Mouse (Mus musculus) kidney, postnatal 14 days (tissue): ENCODE data around the gene Smoc2.

Experiments used
- DNase-seq: peaks from one replicate; pipeline ENCODE4 v3.0.0; 2022; ENCODE audit warnings: mixed read lengths

Smoc2 gene

DNA sequence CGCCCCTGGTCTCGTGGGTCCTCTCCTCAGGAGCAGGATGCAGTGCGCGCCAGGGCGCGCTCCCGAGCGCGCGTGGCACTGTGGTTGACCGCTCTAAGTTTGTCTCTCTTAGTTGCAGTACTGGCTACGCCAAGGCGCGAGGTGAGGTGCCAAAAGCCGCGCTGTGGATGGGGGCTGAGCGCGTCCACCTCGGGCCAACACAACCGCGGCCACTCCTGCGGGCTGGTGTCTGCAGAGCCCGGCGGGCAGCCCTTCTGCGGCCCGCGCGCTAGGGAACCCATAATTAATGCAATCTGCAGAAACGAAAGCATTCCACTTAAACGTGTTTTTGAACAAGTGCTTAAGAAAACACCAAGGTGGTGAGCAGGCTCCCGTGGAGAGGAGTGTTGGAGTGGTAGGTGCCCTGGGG is 1.1 kb downstream of the Smoc2 start:
- peak; percentile 12 for DNase-seq

GRCm38 (mm10) chr17:14288015-14288616 is 8.8 kb downstream of the Smoc2 start:
- DNase-seq: peak; percentile 82

DNA sequence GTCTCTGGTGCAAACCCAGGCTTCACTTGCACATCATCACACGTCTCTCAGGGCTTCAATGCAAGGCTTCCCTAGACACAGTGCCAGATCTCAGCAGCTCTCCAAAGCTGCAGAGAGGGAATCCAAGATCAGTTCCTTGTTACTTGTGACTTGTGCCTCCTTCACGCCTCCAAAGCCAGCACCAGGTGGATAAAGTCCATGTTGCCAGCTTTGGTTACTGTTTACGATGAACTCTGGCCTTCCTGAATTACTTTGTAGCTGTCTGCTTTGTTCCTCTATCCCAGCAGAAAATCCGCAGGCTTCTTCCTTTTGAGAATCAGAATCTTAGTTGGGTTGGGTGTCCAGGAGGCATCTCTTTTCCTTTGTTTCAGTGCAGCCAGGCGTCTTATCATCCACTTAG is 14.3 kb downstream of the Smoc2 start:
- peak; percentile 48 for DNase-seq

DNA sequence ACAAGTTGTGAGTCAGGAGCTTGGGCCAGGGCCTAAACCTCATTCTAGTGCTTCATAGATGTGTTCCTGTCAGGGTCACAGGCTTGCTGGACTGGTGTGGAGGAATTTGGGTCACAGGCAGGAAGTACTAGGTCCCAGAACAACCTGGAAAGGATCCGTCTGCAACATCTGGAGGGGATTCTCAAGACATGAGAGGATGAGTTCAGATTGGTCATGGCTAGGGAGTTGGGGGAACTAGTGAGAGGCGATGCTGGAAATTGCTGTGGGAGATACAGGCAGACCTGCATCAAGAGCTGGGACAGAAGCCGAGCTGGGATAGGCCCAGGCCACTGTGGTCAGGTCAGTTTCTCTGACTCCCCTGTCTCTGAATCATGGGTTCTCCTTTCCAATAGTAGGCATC is 15.8 kb downstream of the Smoc2 start:
- DNase-seq: no peak

- no peak for DNase-seq
Measured at GRCm38 (mm10) chr17:14300361-14300760, 21.1 kb downstream of the Smoc2 start.

DNA sequence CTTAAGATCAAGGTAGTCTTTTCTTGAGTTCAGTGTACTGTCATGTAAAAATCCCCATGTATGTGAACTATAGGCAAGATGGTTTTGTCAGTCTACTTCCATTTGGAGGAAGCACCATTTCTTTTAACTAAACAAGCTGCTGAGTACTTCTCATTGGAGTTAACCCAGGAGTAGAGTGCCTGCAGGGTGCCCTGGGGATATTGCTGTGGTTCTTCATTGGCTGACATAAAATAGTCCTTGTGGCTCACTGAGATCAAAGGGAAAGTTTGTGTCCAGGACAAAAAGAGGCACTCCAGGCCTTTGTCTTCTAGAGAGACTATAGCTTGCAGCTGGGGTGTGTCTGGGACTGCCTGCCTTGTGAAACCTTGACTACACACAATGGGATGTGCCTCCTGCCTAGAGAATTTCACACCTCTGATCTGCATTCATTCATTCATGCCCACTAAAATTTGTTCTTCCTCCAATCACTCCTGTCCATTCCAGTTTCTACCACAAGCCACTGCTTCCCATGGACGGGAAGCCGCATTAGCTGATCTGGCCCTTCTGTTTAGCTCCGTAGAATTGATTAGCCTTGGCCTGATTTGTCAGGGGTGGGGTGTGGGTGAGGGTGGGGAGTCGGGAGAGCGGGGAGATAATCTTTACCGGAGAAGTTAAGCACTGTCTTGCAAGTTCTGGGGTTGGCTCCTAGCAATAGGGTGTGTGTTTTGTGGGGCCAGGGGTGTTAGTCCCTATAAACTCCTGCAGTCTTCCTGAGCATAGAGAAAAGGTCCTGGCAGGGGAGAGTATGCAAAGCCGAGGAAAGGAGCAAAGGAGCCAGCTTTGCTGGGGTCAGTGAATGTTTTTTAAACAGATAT is 22.4 kb downstream of the Smoc2 start:
- DNase-seq: no peak

- DNase-seq: peak; percentile 23
Measured at GRCm38 (mm10) chr17:14302356-14302755, 23.1 kb downstream of the Smoc2 start.

- DNase-seq: no peak
Measured at GRCm38 (mm10) chr17:14303722-14304121, 24.4 kb downstream of the Smoc2 start.

DNA sequence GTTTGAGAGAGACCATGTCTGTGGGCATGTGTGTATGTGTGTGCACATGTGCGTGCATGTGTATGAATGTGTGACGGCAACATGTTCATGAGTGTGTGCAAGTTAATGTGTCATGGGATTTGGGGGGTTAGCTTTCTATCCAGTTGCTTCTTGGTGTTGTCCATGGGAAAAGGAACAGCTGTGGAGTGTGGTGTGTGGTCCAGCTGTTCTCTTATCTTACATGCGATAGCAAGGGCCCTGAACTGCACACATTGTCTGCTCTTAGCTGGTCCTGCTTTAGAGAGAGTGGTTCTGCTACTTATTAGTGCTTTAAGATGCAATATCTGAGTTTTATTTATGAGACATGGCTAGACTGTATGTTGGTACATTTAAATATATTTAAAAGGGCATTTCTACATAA is 30.6 kb downstream of the Smoc2 start:
- DNase-seq: no peak

DNA sequence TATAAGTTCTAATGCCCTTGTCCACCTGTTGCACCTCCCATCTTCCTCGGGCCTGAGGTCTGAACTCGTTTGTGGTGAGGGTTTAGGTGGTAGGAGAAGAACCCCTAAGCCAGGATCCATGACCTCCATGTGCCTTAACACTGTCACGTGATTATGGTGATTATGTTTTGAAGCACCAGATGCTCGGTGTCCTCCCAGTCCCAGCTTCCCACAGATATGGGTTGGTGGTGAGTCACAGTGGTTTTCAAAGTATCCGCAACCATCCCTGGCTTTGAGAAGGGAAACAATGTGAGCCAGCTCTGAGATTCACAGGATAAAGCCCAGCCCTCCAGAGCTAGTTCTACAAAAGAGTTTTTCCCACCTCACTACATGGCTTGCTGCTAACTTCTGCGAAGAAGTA is 33.1 kb downstream of the Smoc2 start:
- no peak for DNase-seq

GRCm38 (mm10) chr17:14314308-14314707 is 35.0 kb downstream of the Smoc2 start:
- DNase-seq: no peak

- no peak for DNase-seq
Measured at GRCm38 (mm10) chr17:14316536-14316935, 37.2 kb downstream of the Smoc2 start.

DNA sequence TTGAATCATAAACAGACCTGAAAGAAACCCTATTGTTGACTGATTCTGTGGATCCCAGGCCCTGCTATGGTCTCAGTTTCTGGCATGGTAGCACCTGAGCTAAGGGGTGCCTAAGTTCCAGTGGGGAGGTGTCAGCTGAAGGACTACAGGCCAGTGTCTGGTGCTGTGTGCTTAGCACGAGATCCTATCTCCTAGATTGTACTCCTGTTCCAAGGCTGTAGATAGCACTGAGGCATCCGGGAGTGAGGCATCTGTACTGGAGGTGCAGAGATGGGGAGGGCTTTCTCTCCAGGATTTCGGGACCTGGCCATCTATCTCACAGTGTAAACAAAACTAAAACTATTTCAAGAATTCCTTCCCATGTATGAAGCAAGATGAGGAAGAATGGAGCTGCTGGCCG is 38.1 kb downstream of the Smoc2 start:
- no peak for DNase-seq

GRCm38 (mm10) chr17:14326156-14326555 is 46.9 kb downstream of the Smoc2 start:
- peak; percentile 9 for DNase-seq

- DNase-seq: no peak
Measured at GRCm38 (mm10) chr17:14328037-14328436, 48.7 kb downstream of the Smoc2 start.

DNA sequence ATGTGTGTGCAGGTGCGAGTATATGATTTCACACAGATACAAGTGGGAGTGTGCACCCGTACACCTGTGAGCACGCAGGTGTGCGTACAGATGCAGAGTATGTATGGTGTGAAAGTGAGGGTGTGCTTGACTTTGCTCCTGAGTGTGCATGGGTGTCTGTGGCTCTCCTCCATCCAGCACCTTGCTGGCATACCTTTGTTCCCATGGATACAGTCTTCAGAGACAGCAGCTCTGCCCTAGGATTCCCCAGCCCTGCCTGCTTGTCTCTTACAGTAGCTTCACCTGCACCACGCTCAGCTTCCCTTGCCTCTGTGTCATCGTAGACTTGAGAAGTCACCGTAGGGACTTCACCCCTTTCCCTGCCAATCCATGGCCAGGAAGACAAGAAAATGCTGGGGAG is 51.2 kb downstream of the Smoc2 start:
- no peak for DNase-seq

GRCm38 (mm10) chr17:14339932-14340557 is 60.7 kb downstream of the Smoc2 start:
- DNase-seq: no peak

DNA sequence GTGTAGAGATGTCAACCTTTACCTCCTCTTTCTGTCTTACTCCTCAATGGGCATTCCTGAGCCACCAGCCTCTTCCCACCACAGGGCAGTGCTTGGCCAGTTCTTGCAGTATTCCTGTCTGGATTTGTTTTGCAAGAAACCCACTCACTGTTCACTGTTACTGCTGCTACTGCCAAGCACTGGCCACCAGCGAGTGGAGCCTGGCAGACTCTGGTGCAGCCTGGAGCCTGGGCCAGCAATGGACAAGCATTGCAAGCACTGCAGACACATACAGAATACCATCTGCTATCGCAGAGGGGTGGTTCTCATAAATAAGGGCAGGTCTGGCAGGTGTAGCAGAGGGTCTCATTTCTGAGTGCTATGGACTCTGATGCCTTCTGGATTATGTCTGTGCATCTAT is 61.4 kb downstream of the Smoc2 start:
- DNase-seq: no peak

DNA sequence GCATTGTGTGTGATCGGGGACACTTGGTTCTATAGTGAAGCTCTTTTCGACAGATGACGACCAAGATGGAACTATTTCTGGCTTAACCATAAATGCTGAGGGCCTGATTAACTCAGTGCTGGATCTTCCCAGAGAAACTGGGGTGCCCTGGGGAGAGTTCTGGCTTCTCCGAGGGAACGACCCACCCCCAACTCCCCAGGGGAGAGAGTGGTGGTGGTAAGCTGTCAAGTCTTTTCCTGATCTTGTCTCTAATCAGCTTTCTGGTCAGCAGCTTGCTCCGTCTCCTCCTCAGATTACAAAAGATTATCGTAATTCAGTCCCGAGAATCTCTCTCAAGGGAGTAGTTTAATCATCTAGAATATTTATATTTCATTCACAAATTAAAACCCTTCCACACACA is 63.2 kb downstream of the Smoc2 start:
- DNase-seq: no peak

GRCm38 (mm10) chr17:14343442-14343841 is 64.1 kb downstream of the Smoc2 start:
- no peak for DNase-seq

- DNase-seq: no peak
Measured at GRCm38 (mm10) chr17:14345556-14345955, 66.2 kb downstream of the Smoc2 start.

- DNase-seq: no peak
Measured at GRCm38 (mm10) chr17:14346891-14347290, 67.6 kb downstream of the Smoc2 start.

DNA sequence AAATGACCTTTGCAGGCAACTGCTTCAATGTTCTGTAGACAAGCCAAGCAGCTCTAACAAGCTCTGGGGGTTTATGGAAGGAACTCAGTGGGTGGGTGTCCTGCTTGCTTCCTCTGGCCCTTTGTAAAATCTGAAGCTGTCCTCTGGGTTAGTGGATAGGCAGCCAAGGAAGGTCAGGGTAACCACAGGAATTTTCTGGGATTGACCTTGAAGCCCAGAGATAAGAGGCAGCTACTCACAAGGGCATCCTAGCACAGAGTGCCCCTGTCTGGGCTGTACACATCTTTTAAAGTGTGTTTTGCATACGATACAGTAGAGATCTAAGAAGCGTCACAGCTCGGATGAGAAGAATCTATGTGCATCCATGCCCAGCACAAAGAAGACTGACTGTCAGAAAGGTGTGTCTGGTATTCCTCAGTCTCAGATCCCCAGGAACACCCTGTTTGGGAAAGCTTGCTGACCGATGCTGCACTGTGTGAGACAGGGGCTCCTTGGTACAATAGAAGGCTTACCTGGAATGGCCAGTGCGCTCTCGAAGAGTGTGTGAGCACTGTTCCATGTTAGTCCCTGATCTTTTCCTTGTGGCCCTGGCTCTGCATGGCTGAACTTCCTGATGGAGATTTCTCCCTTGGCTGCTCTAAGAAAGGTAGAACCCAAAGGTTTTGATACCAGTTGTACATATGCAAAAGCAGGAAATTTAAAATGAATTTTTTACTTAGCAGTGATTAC is 69.9 kb downstream of the Smoc2 start:
- peak; percentile 21 for DNase-seq
